Mouse (Mus musculus) E14TG2a.4 (cell line): ENCODE data around the gene Slc38a6.

Experiments used
- H3K27me3 ChIP-seq: 2 replicates; pipeline ENCODE4 v1.6.1; 2014; ENCODE audit warnings: low read length, control low read depth; ENCODE audit not compliant: insufficient read depth
- H3K36me3 ChIP-seq: 2 replicates; pipeline ENCODE4 v1.6.1; 2014; ENCODE audit warnings: low read length, control low read depth; ENCODE audit not compliant: insufficient read depth
- H3K4me1 ChIP-seq: replicated peaks from 2 replicates; pipeline ENCODE4 v1.6.1; 2014; ENCODE audit warnings: low read depth, low read length, control low read depth
- H3K4me3 ChIP-seq: replicated peaks from 2 replicates; pipeline ENCODE4 v1.5.1; 2014; ENCODE audit warnings: mild to moderate bottlenecking, low read length
- H3K9me3 ChIP-seq: 2 replicates; pipeline ENCODE4 v1.6.1; 2014; ENCODE audit warnings: low read length, control low read depth
- CTCF ChIP-seq: conservative IDR thresholded peaks from 2 replicates; pipeline ENCODE4 v1.5.1; 2014; ENCODE audit warnings: low read length
- NANOG ChIP-seq: IDR thresholded peaks from 2 replicates; pipeline ENCODE4 v1.6.1; 2014; ENCODE audit warnings: borderline replicate concordance, low read length, mixed read lengths
- POU5F1 ChIP-seq: IDR thresholded peaks from 2 replicates; pipeline ENCODE4 v1.6.1; 2014; ENCODE audit warnings: low read length, borderline replicate concordance

The Slc38a6 gene

DNA sequence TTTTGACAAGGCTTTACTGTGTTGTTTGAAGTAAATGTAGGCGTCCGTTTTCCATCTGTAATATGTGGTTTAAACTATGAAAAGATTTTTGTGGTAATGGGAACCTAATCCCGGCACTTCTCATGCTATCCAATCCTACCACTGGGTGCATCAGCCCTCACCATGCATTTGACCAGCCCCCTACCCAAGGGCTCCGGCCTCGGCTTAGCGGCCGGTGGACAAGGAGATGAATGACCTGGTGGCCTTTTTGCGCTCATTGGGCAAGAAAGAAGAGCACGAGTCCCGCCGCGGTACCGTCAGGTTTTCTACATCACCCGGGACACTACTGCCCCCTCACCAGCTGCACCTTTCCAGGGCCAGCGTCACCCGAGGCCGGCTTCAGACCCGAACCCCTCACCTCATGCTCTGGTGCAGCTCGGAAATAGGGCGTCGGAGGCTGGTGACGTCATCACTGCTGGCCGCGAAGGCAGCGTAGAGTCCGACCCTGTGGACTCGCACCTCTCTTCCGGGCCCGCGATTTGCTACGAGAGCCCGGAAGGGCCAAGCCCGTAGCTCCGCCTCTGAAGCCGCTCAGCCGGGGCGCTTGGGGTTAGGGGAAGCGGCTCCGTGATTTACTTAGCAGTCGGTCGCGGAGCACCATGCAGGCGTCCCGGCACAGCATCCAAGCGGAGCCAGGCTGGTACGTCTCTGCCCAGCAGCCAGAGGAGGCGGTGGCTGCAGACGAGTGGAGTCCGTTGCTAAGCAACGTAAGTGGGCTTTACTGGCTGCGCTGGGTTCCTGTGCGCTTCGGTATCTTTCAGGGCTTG, at the start of gene Slc38a6, which contains the start of gene Trmt5:
Gene Slc38a6, plus strand, starts transcription at position 493 of the 806 bp plus-strand sequence.
Gene Trmt5, minus strand, starts transcription at position 424 of the 806 bp plus-strand sequence.
- Histone ChIP-seq H3K4me1 (peaks cover 33% of the 10 kb centered on the region), H3K9me3 (no peaks in the 10 kb centered on the region), H3K4me3 (peak within 1 kb of the TSS; percentile 96), H3K27me3 (no peaks in the 10 kb centered on the region), H3K36me3 (peaks cover 42% of the 10 kb centered on the region)
- TF ChIP-seq CTCF (no peak), NANOG (no peak), POU5F1 (no peak)

GRCm38 (mm10) chr12:73241960-73242359, 44.6 kb upstream of the Slc38a6 start:
- Histone ChIP-seq H3K9me3 (no peaks in the 10 kb centered on the region), H3K27me3 (no peaks in the 10 kb centered on the region), H3K4me1 (peaks cover 5% of the 10 kb centered on the region; the same call in 1 of the 2 replicates), H3K36me3 (no peaks in the 10 kb centered on the region), H3K4me3 (no peak overlapping the region)
- no peak for TF ChIP-seq POU5F1

GRCm38 (mm10) chr12:73245687-73246086, 40.9 kb upstream of the Slc38a6 start:
- Histone ChIP-seq H3K27me3 (no peaks in the 10 kb centered on the region), H3K9me3 (no peaks in the 10 kb centered on the region), H3K4me1 (peaks cover 5% of the 10 kb centered on the region; the same call in 1 of the 2 replicates), H3K36me3 (no peaks in the 10 kb centered on the region), H3K4me3 (no peak overlapping the region)
- TF ChIP-seq POU5F1 (no peak), CTCF (no peak)

- Histone ChIP-seq H3K27me3 (no peaks in the 10 kb centered on the region), H3K9me3 (no peaks in the 10 kb centered on the region), H3K4me3 (no peak overlapping the region), H3K36me3 (no peaks in the 10 kb centered on the region), H3K4me1 (no peaks in the 10 kb centered on the region)
- TF ChIP-seq POU5F1 = no peak
- no peak for TF ChIP-seq NANOG
- no peak for TF ChIP-seq CTCF
Observed at GRCm38 (mm10) chr12:73255006-73255405, 31.6 kb upstream of the Slc38a6 start.

GRCm38 (mm10) chr12:73259269-73259668, 27.3 kb upstream of the Slc38a6 start:
- TF ChIP-seq POU5F1 = no peak
- TF ChIP-seq CTCF = no peak
- TF ChIP-seq NANOG = no peak
- no peaks in the 10 kb centered on the region for H3K27me3 ChIP-seq
- H3K4me1 ChIP-seq = no peaks in the 10 kb centered on the region
- H3K36me3 ChIP-seq = no peaks in the 10 kb centered on the region
- no peak overlapping the region for H3K4me3 ChIP-seq
- peaks cover 19% of the 10 kb centered on the region for H3K9me3 ChIP-seq

- H3K4me3 ChIP-seq = no peak overlapping the region
- no peaks in the 10 kb centered on the region for H3K36me3 ChIP-seq
- peaks cover 19% of the 10 kb centered on the region for H3K9me3 ChIP-seq
- H3K27me3 ChIP-seq = no peaks in the 10 kb centered on the region
- no peaks in the 10 kb centered on the region for H3K4me1 ChIP-seq
- TF ChIP-seq CTCF = no peak
- TF ChIP-seq NANOG = no peak
- no peak for TF ChIP-seq POU5F1
Observed at GRCm38 (mm10) chr12:73260339-73260738, 26.2 kb upstream of the Slc38a6 start.

DNA sequence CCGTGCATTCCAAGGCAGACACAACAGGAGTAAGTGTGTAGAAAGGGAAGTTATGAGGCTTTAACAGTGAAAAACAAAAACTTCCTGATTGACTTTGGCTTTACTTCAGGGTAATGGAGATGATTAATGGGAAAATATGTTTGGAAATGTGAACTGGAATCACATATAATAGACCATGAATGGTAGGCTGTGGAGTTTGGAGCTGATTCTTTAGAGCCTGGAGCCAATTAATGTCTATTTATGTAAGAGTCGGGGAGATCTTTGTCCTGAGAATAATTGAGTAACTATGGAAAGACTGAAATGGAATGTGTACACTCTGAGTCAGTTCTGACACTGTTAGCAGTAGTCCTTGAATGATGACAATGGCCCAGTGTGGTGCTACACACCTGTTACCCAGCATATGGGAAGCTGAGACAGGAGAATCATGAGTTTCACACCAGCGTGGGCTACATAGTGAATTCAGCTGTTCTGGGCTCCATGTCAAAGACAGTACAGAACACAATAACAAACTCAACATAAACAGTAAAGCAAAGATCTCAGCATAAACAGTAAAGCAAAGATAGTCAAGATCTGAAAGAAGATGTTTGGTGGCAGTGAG, 21.1 kb upstream of the Slc38a6 start:
- no peaks in the 10 kb centered on the region for H3K36me3 ChIP-seq
- peaks cover 19% of the 10 kb centered on the region for H3K9me3 ChIP-seq
- TF ChIP-seq POU5F1 = no peak

DNA sequence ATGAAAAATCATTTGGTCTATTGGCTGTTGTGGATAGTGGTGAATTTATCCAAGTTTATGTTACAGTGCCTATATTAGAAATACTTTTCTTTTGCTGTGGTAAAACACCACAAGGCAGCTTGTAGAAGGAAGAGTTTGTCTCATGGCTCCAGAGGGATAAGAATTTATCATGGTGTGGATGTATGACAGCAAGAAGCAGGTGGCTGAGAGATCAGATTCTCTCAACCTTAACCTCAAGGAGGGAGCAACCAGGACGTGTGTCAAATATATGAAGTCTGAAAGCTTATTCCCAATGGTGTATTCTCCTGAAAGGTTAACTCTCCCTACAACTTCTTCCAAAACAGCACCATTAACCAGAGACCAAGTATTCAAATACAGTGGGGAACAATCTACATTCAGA, 20.0 kb upstream of the Slc38a6 start:
- TF ChIP-seq CTCF (no peak), POU5F1 (no peak), NANOG (no peak)
- Histone ChIP-seq H3K4me3 (no peak overlapping the region), H3K9me3 (peaks cover 19% of the 10 kb centered on the region), H3K4me1 (no peaks in the 10 kb centered on the region), H3K36me3 (no peaks in the 10 kb centered on the region), H3K27me3 (no peaks in the 10 kb centered on the region)

More for the DNA sequence above, 21.1 kb upstream of the Slc38a6 start:
- no peak overlapping the region for H3K4me3 ChIP-seq
- H3K27me3 ChIP-seq = no peaks in the 10 kb centered on the region
- no peaks in the 10 kb centered on the region for H3K4me1 ChIP-seq
